Mouse (Mus musculus): ENCODE data around the gene Myl9.

GRCm38 (mm10) chr2:156778571-156778970 is 3.4 kb downstream of the Myl9 start:
- TF ChIP-seq CTCF (conservative IDR thresholded peaks at IDR 0.05; ENCODE audit: insufficient read depth, insufficient read length, low read depth, low read length): no peak
- no peak for TF ChIP-seq POLR2A (IDR thresholded peaks at IDR 0.05; ENCODE audit: low read depth, low read length)
